Mouse (Mus musculus): ENCODE measurements at regions not wholly inside any gene's neighbourhood (a gene's known extent, or its start where the extent isn't known, plus 50 kb on each side); places are given as distances from the start of the nearest gene placed in this dataset.
A peak's percentile ranks its signal among the peaks of the same experiment; 100 is the strongest.

DNA sequence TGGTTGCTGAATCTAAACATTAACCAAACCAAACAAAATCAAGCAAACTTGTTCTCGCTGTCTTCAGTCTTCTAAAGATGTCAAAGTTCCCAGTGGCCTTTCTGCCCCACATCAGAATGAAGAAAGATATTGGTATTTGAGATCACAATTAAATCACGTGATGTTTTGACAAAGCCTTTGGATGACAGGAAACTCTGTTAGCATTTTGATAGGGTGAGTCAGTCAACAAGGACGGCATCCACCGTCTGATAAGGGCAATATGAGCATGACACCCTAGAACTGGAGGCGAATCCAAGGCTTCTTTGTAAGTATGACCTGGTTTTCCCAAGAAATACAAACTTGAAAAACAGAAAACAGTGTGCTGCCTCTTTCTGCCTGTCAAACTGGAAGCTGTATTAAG is 116.8 kb upstream of the Arhgap21 start:
- H3K9ac ChIP-seq (ENCODE audit: insufficient read depth, low read depth), result no peak overlapping the region
- dilution Hi-C loops (cut with MboI; ENCODE audit: extremely low pct_ligation_motif_present, extremely low pct_unique_long_range_greater_than_20kb, low sequenced_read_pairs), result no loop called here
- H3K9me3 ChIP-seq (replicated peaks; ENCODE audit: low read length), result no peaks in the 10 kb centered on the region
- H3K79me2 ChIP-seq (replicated peaks; ENCODE audit: control insufficient read depth, extremely low read depth, insufficient read depth, poor library complexity, severe bottlenecking), result no peaks in the 10 kb centered on the region
- H3K27me3 ChIP-seq (replicated peaks), result no peaks in the 10 kb centered on the region
- no peak overlapping the region for H3K4me2 ChIP-seq (ENCODE audit: insufficient read depth, low read depth, poor library complexity, severe bottlenecking)
- H3K4me1 ChIP-seq (ENCODE audit: control insufficient read depth in 1 of 2, insufficient read depth in 2 of 2), result no peaks in the 10 kb centered on the region
- no peak for TF ChIP-seq MEF2A (IDR thresholded peaks at IDR 0.05; ENCODE audit: borderline replicate concordance, low read depth, low read length)
- no peak for TF ChIP-seq RAD21 (IDR thresholded peaks at IDR 0.05; ENCODE audit: low read depth, low read length)
- no peak overlapping the region for H3K4me3 ChIP-seq (replicated peaks in 1 of 3; ENCODE audit: low read depth in 2 of 3, low read length in 2 of 3, poor library complexity in 1 of 3)
- no peak for DNase-seq (ENCODE audit: extremely low read depth)
- H3K36me3 ChIP-seq (replicated peaks in 1 of 2; ENCODE audit: control insufficient read depth in 1 of 2, insufficient read depth in 1 of 2, low read length in 1 of 2), result no peaks in the 10 kb centered on the region
- in situ Hi-C loops (cut with MboI; ENCODE audit: low pct_ligation_motif_present, low pct_unique_long_range_greater_than_20kb, low sequenced_read_pairs), result no loop called here
- H3K27ac ChIP-seq (ENCODE audit: insufficient read depth, low read depth), result no peak overlapping the region

- Histone ChIP-seq H3K9me3 (replicated peaks; ENCODE audit: low read length) (no peaks in the 10 kb centered on the region), H3K27me3 (replicated peaks) (no peaks in the 10 kb centered on the region), H3K4me2 (ENCODE audit: insufficient read depth, low read depth, poor library complexity, severe bottlenecking) (no peak overlapping the region), H3K79me2 (replicated peaks; ENCODE audit: control insufficient read depth, extremely low read depth, insufficient read depth, poor library complexity, severe bottlenecking) (no peaks in the 10 kb centered on the region), H3K4me1 (ENCODE audit: control insufficient read depth in 1 of 2, insufficient read depth in 2 of 2) (peaks cover 4 to 5% of the 10 kb centered on the region in 2 experiments; a peak in 2 of 4 replicates), H3K4me3 (replicated peaks in 1 of 3; ENCODE audit: low read depth in 2 of 3, low read length in 2 of 3, poor library complexity in 1 of 3) (no peak overlapping the region), H3K36me3 (replicated peaks in 1 of 2; ENCODE audit: control insufficient read depth in 1 of 2, insufficient read depth in 1 of 2, low read length in 1 of 2) (no peaks in the 10 kb centered on the region), H3K9ac (ENCODE audit: insufficient read depth, low read depth) (no peak overlapping the region), H3K27ac (ENCODE audit: insufficient read depth, low read depth) (no peak overlapping the region)
- TF ChIP-seq MAZ (IDR thresholded peaks at IDR 0.05; ENCODE audit: low read depth, low read length), result no peak
- 0 out of 2 replicates have a peak, but pooled peaks have one; percentile 25 for TF ChIP-seq BHLHE40 (IDR thresholded peaks at IDR 0.05; ENCODE audit: low read depth, low read length)
- in situ Hi-C loops (cut with MboI; ENCODE audit: low pct_ligation_motif_present, low pct_unique_long_range_greater_than_20kb, low sequenced_read_pairs), result no loop called here
- dilution Hi-C loops (cut with MboI; ENCODE audit: extremely low pct_ligation_motif_present, extremely low pct_unique_long_range_greater_than_20kb, low sequenced_read_pairs), result no loop called here
- DNase-seq (ENCODE audit: extremely low read depth), result no peak
Observed at GRCm38 (mm10) chr2:21067292-21067850, 98.7 kb upstream of the Arhgap21 start.

GRCm38 (mm10) chr2:21060347-21060650 is 91.6 kb upstream of the Arhgap21 start:
- no peak for DNase-seq (ENCODE audit: extremely low read depth)
- no peaks in the 10 kb centered on the region for H3K27me3 ChIP-seq (replicated peaks)
- TF ChIP-seq MAX (IDR thresholded peaks at IDR 0.05; ENCODE audit: low read length) (no peak), TCF12 (IDR thresholded peaks at IDR 0.05; ENCODE audit: low read depth, low read length) (no peak), E2F4 (IDR thresholded peaks at IDR 0.05; ENCODE audit: insufficient replicate concordance, low read depth, low read length) (no peak), RAD21 (IDR thresholded peaks at IDR 0.05; ENCODE audit: low read depth, low read length) (no peak), POLR2AphosphoS2 (IDR thresholded peaks at IDR 0.05; ENCODE audit: low read depth, low read length) (no peak), JUND (conservative IDR thresholded peaks at IDR 0.05; ENCODE audit: low read depth, low read length) (no peak), USF2 (conservative IDR thresholded peaks at IDR 0.05; ENCODE audit: low read depth, low read length) (no peak), CHD2 (IDR thresholded peaks at IDR 0.05; ENCODE audit: low read length) (no peak), ZMIZ1 (IDR thresholded peaks at IDR 0.05; ENCODE audit: low read depth, low read length) (no peak), SMC3 (IDR thresholded peaks at IDR 0.05; ENCODE audit: low read depth, low read length) (no peak), USF1 (IDR thresholded peaks at IDR 0.05; ENCODE audit: low read depth, low read length) (no peak), HCFC1 (IDR thresholded peaks at IDR 0.05; ENCODE audit: low read depth, low read length) (no peak), GABPA (IDR thresholded peaks at IDR 0.05; ENCODE audit: insufficient replicate concordance, low read depth, low read length) (no peak), CTCF (conservative IDR thresholded peaks at IDR 0.05 in 1 of 2, IDR thresholded peaks at IDR 0.05 in 1 of 2; ENCODE audit: low read depth in 2 of 2, low read length in 2 of 2) (no peak), MEF2A (IDR thresholded peaks at IDR 0.05; ENCODE audit: borderline replicate concordance, low read depth, low read length) (no peak), ELF1 (IDR thresholded peaks at IDR 0.05; ENCODE audit: low read depth, low read length) (no peak)
- no peak overlapping the region for H3K27ac ChIP-seq (ENCODE audit: insufficient read depth, low read depth)
- H3K4me3 ChIP-seq (replicated peaks in 1 of 3; ENCODE audit: low read depth in 2 of 3, low read length in 2 of 3, poor library complexity in 1 of 3), result no peak overlapping the region
- H3K9me3 ChIP-seq (replicated peaks; ENCODE audit: low read length), result no peaks in the 10 kb centered on the region
- no peak overlapping the region for H3K9ac ChIP-seq (ENCODE audit: insufficient read depth, low read depth)
- dilution Hi-C loops (cut with MboI; ENCODE audit: extremely low pct_ligation_motif_present, extremely low pct_unique_long_range_greater_than_20kb, low sequenced_read_pairs) (no loop called here), in situ Hi-C loops (cut with MboI; ENCODE audit: low pct_ligation_motif_present, low pct_unique_long_range_greater_than_20kb, low sequenced_read_pairs) (no loop called here)
- H3K36me3 ChIP-seq (replicated peaks in 1 of 2; ENCODE audit: control insufficient read depth in 1 of 2, insufficient read depth in 1 of 2, low read length in 1 of 2), result no peaks in the 10 kb centered on the region
- peaks cover 5% of the 10 kb centered on the region in 2 experiments; a peak in 3 of 4 replicates for H3K4me1 ChIP-seq (ENCODE audit: control insufficient read depth in 1 of 2, insufficient read depth in 2 of 2)
- no peak overlapping the region for H3K4me2 ChIP-seq (ENCODE audit: insufficient read depth, low read depth, poor library complexity, severe bottlenecking)
- H3K79me2 ChIP-seq (replicated peaks; ENCODE audit: control insufficient read depth, extremely low read depth, insufficient read depth, poor library complexity, severe bottlenecking), result no peaks in the 10 kb centered on the region
